Mouse (Mus musculus): ENCODE measurements around the gene Fhit.

GRCm38 (mm10) chr14:11157741-11158140 is 4.1 kb downstream of the Fhit start:
- TF ChIP-seq TAL1 (IDR thresholded peaks at IDR 0.05; ENCODE audit: low read length), result no peak
- no peak for TF ChIP-seq GATA1 (IDR thresholded peaks at IDR 0.05; ENCODE audit: low read length)

Data from erythroblast, embryonic 14.5 days (primary cell).